Mouse (Mus musculus) ES-Bruce4 (cell line): ENCODE data around the gene Gm28305. TPM values are rescaled to one million over a fixed set of nuclear protein-coding genes. Genes with fewer than 3 reads are reported as not detected.
A peak's percentile ranks its signal among the peaks of the same experiment; 100 is the strongest.

Source experiments
- H3K27ac ChIP-seq: 2 replicates; pipeline ENCODE4 v1.5.1; 2012; ENCODE audit warnings: low read length, inconsistent platforms; ENCODE audit not compliant: insufficient read depth
- H3K27me3 ChIP-seq: 2 replicates; pipeline ENCODE4 v1.6.1; 2012; ENCODE audit warnings: mild to moderate bottlenecking, low read length, inconsistent platforms; ENCODE audit not compliant: control insufficient read depth, poor library complexity, insufficient read depth, severe bottlenecking
- H3K36me3 ChIP-seq: 2 replicates; pipeline ENCODE4 v1.6.1; 2012; ENCODE audit warnings: inconsistent platforms, mild to moderate bottlenecking, low read length, moderate library complexity; ENCODE audit not compliant: control insufficient read depth, poor library complexity, insufficient read depth, severe bottlenecking
- H3K4me1 ChIP-seq: one replicate; pipeline ENCODE4 v1.8.1; 2011; ENCODE audit warnings: low read length; ENCODE audit not compliant: control insufficient read depth, insufficient read depth
- H3K4me3 ChIP-seq: 2 replicates; pipeline ENCODE4 v1.5.1; 2011; ENCODE audit warnings: low read depth, mild to moderate bottlenecking, low read length
- H3K9ac ChIP-seq: 2 replicates; pipeline ENCODE4 v1.6.1; 2012; ENCODE audit warnings: low read depth, mild to moderate bottlenecking, inconsistent platforms; ENCODE audit not compliant: poor library complexity, severe bottlenecking
- H3K9me3 ChIP-seq: replicated peaks from 2 replicates; pipeline ENCODE4 v1.6.1; 2012; ENCODE audit warnings: mild to moderate bottlenecking, low read length, inconsistent platforms; ENCODE audit not compliant: control insufficient read depth, poor library complexity, insufficient read depth, severe bottlenecking
- CTCF ChIP-seq: IDR thresholded peaks from one replicate; pipeline ENCODE4 v1.8.1; 2011; ENCODE audit warnings: low read depth, low read length
- EP300 ChIP-seq: IDR thresholded peaks from 2 replicates; pipeline ENCODE4 v1.6.1; 2011; ENCODE audit warnings: low read depth, low read length; ENCODE audit not compliant: insufficient read depth
- POLR2A ChIP-seq: IDR thresholded peaks from one replicate; pipeline ENCODE4 v1.8.1; 2011; ENCODE audit warnings: low read length; ENCODE audit not compliant: insufficient read depth
- polyA plus RNA-seq: library from polyadenylated mRNA; stranded (reverse); fragments of >200 nt; gene quantifications from 2 replicates; pipeline ENCODE4 v1.2.4, GENCODE M21; 2011; ENCODE audit warnings: low read depth; ENCODE audit not compliant: missing spikeins, insufficient read depth, insufficient read length

Gene Gm28305
- polyA plus RNA-seq, 1 experiment: not detected

DNA sequence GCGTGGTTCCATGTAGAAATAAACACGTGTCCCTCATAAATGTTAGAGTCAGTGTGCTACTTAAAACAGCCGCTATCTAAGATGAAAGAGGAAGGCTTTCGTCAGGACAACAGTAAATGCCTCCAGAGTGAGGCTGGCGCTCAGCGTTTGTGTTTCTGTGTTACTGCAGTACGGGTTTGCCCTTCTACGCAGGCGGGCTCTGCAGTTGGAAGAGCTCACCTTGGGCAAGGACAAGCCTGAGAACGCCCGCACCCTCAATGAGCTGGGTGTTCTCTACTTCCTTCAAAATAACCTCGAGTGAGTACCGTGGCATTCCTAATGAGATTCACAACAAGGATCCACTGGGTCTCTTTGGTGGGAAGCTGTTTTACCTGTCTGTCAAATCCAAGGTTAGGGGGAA, 2.2 kb upstream of the Gm28305 start:
- TF ChIP-seq POLR2A (no peak), EP300 (no peak), CTCF (no peak)
- Histone ChIP-seq H3K27ac (no peak overlapping the region), H3K36me3 (no peaks in the 10 kb centered on the region), H3K4me3 (no peak overlapping the region), H3K27me3 (no peaks in the 10 kb centered on the region), H3K9me3 (no peaks in the 10 kb centered on the region), H3K9ac (no peak overlapping the region), H3K4me1 (no peaks in the 10 kb centered on the region)

GRCm38 (mm10) chr9:104039031-104039695, 1.3 kb upstream of the Gm28305 start:
- no peak overlapping the region for H3K4me3 ChIP-seq
- H3K27ac ChIP-seq: no peak overlapping the region
- H3K9me3 ChIP-seq: no peaks in the 10 kb centered on the region
- no peak overlapping the region for H3K9ac ChIP-seq
- H3K36me3 ChIP-seq: no peaks in the 10 kb centered on the region
- H3K4me1 ChIP-seq: no peaks in the 10 kb centered on the region
- no peaks in the 10 kb centered on the region for H3K27me3 ChIP-seq
- TF ChIP-seq CTCF (no peak), EP300 (no peak), POLR2A (no peak)

DNA sequence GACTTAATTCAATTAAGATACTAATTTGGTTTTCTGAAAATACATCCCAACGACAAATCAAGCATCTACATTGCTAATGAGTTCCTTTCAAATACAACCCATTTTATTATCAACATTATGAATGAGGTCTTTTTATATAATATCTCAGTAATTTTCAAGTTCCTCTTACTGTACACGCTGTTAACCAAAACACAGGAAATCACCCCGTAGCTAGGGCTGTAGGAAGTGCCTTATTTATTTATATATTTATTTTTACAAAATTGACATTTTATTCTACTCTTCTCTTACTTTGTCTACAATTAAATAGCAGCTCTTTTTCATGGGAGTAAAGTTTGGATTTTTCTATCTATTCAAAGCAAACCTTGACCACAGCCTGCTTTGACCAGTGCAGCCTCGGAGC, 720 bp upstream of the Gm28305 start:
- no peaks in the 10 kb centered on the region for H3K4me1 ChIP-seq
- H3K9me3 ChIP-seq: no peaks in the 10 kb centered on the region
- H3K9ac ChIP-seq: no peak overlapping the region
- no peak overlapping the region for H3K4me3 ChIP-seq
- TF ChIP-seq CTCF: no peak
- no peak for TF ChIP-seq EP300
- no peak for TF ChIP-seq POLR2A
- no peaks in the 10 kb centered on the region for H3K36me3 ChIP-seq
- no peaks in the 10 kb centered on the region for H3K27me3 ChIP-seq
- no peak overlapping the region for H3K27ac ChIP-seq

DNA sequence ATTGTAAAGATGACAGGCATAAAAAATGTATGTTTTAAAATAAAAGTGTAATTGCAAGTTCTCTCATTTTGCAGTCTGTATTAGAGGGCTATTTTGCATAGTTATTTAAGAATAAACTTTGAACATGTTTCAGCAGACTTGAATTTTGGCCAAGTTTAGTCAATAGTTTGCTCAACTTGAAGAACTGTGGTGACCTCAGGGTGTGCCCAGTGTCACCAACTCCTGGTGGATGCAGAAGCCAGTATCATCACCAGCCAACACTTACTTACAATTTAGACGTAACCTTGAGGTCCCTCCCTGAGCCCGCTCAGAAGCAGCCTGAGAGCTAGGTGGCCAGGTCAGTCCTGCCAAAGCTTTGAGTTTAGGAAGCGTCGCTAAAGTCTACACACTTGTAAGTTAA, 3.2 kb downstream of the Gm28305 start:
- no peaks in the 10 kb centered on the region for H3K9me3 ChIP-seq
- no peaks in the 10 kb centered on the region; the same call in 1 of the 2 replicates for H3K36me3 ChIP-seq
- no peaks in the 10 kb centered on the region for H3K27me3 ChIP-seq
- H3K4me3 ChIP-seq: no peak overlapping the region
- H3K4me1 ChIP-seq: no peaks in the 10 kb centered on the region
- H3K9ac ChIP-seq: no peak overlapping the region
- no peak for TF ChIP-seq CTCF
- TF ChIP-seq EP300: no peak
- no peak for TF ChIP-seq POLR2A
- no peak overlapping the region for H3K27ac ChIP-seq

DNA sequence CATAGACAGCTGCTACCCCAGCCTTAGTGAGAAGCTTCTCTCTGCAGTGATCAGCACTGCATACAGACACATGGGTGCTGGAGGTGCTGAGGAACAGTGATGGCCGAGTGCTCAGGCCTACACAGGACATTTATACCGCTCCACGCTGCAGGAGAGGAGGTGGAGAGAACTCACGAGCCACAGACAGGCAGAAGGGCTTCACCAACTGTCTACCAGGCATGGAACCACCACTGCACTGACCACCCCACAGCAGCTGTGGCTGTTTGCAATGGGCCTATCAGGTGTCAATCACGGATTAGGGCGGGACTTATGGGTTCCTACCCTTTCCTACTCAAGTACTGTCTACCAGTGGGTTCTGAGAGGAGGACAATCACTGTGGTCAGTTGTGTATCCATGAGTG, 10.6 kb downstream of the Gm28305 start:
- Histone ChIP-seq H3K36me3 (peaks cover 28% of the 10 kb centered on the region), H3K9me3 (peaks cover 6% of the 10 kb centered on the region; the same call in 1 of the 2 replicates), H3K27me3 (no peaks in the 10 kb centered on the region), H3K4me3 (no peak overlapping the region), H3K9ac (no peak overlapping the region), H3K27ac (no peak overlapping the region), H3K4me1 (no peaks in the 10 kb centered on the region)
- TF ChIP-seq EP300 (no peak), POLR2A (no peak), CTCF (no peak)

- peak within 1 kb of the TSS; percentile 85 for H3K9ac ChIP-seq
- no peaks in the 10 kb centered on the region for H3K27me3 ChIP-seq
- no peaks in the 10 kb centered on the region for H3K4me1 ChIP-seq
- TF ChIP-seq CTCF: no peak
- no peak for TF ChIP-seq EP300
- TF ChIP-seq POLR2A: no peak
- H3K9me3 ChIP-seq: no peaks in the 10 kb centered on the region
- H3K27ac ChIP-seq: peak within 1 kb of the TSS; percentile 24; the same call in 1 of the 2 replicates
- peak within 1 kb of the TSS; percentile 100 for H3K4me3 ChIP-seq
- H3K36me3 ChIP-seq: peaks cover 4% of the 10 kb centered on the region
These were observed 22.2 kb downstream of the Gm28305 start, which contains the start of gene Uba5 for GRCm38 (mm10) chr9:104062430-104063243. Uba5 (minus strand) TSS chr9:104063134.
